Mouse (Mus musculus): ENCODE results near the gene Ttll11. TPM values are rescaled to one million over a fixed set of nuclear protein-coding genes. Genes with fewer than 3 reads are reported as not detected.

The Ttll11 gene
- polyA plus RNA-seq, 1 experiment = 0.46 TPM

DNA sequence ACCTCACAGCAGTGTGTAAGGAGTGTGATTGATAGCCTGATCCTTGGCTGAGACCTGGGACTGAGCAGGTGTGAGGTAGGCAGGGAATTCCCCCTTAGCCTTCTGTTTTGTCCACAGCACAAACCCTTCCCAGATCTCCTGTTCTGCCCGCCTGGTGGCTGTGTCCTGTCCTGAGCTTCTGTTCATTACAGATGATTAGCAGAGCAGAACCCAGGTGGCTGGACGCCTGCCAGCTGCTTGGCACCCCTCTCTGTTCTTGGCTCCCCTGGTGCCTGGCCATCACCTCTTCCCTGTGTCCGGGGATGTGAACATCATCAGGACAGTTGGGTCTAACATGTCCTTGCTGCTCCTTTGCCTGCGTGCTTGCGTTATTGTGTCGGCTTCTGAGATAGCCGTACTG lies 256.0 kb downstream of the Ttll11 start:
- DNase-seq = no peak
- Histone ChIP-seq H3K4me1 (replicated peaks; ENCODE audit: control insufficient read depth, insufficient read depth, low read length) (no peaks in the 10 kb centered on the region), H3K27me3 (ENCODE audit: control insufficient read depth, insufficient read depth, low read length) (no peaks in the 10 kb centered on the region), H3K27ac (ENCODE audit: control insufficient read depth, insufficient read depth, low read length) (no peak overlapping the region), H3K4me3 (ENCODE audit: control insufficient read depth, insufficient read depth, low read length) (no peak overlapping the region), H3K36me3 (ENCODE audit: control insufficient read depth, insufficient read depth, low read length) (no peaks in the 10 kb centered on the region)
- TF ChIP-seq POLR2A (IDR thresholded peaks at IDR 0.05; ENCODE audit: control insufficient read depth, extremely low read depth, insufficient read depth, low read length, poor library complexity) (no peak), CTCF (IDR thresholded peaks at IDR 0.05; ENCODE audit: borderline replicate concordance, control insufficient read depth, extremely low read depth, insufficient read depth, low read length, poor library complexity) (no peak)
- WGBS = 96% methylated on average over 7 of the region's 7 CpGs

DNA sequence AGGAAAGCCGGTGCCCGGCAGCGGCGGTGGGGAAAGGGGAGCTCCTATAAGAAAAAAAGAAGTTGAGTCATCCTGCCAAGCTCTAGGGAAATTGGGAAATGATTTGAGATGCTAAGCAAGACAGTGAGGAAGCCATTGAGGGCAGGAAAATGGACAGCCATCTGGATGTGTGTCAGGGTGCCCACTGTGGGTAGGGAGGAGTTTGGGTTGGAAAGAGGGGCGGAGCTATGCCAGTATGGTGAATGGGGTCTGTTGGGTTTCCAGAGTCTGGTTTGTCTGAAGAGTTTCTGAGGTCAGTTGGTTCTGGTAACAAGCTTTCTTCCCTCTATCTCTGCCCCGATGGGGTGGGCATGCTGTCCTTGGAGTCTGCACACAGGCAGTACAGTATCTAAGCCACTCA lies 256.4 kb downstream of the Ttll11 start:
- H3K27ac ChIP-seq (ENCODE audit: control insufficient read depth, insufficient read depth, low read length) = no peak overlapping the region
- 97% methylated on average over 6 of the region's 6 CpGs for WGBS
- no peaks in the 10 kb centered on the region for H3K36me3 ChIP-seq (ENCODE audit: control insufficient read depth, insufficient read depth, low read length)
- no peaks in the 10 kb centered on the region for H3K27me3 ChIP-seq (ENCODE audit: control insufficient read depth, insufficient read depth, low read length)
- DNase-seq = no peak
- H3K4me1 ChIP-seq (replicated peaks; ENCODE audit: control insufficient read depth, insufficient read depth, low read length) = no peaks in the 10 kb centered on the region
- no peak for TF ChIP-seq CTCF (IDR thresholded peaks at IDR 0.05; ENCODE audit: borderline replicate concordance, control insufficient read depth, extremely low read depth, insufficient read depth, low read length, poor library complexity)
- TF ChIP-seq POLR2A (IDR thresholded peaks at IDR 0.05; ENCODE audit: control insufficient read depth, extremely low read depth, insufficient read depth, low read length, poor library complexity) = no peak
- no peak overlapping the region for H3K4me3 ChIP-seq (ENCODE audit: control insufficient read depth, insufficient read depth, low read length)

DNA sequence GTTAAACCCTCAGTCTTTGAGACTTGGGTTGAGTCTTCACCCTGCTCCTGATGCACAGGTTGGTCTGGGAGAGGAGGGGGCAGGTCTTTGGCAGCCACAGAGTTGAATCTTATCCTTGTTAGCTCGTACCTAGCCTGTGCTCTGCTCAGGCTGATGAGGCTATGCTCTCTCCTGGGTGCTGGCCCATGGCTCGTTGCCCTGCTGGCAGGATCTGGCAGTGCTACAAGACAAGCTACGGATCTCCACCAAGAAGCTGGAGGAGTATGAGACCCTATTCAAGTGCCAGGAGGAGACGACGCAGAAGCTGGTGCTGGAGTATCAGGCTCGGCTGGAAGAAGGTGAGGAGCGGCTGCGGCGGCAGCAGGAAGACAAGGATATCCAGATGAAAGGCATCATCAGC lies 256.9 kb downstream of the Ttll11 start:
- Histone ChIP-seq H3K4me3 (ENCODE audit: control insufficient read depth, insufficient read depth, low read length) (no peak overlapping the region), H3K4me1 (replicated peaks; ENCODE audit: control insufficient read depth, insufficient read depth, low read length) (no peaks in the 10 kb centered on the region), H3K27me3 (ENCODE audit: control insufficient read depth, insufficient read depth, low read length) (no peaks in the 10 kb centered on the region), H3K36me3 (ENCODE audit: control insufficient read depth, insufficient read depth, low read length) (no peaks in the 10 kb centered on the region), H3K27ac (ENCODE audit: control insufficient read depth, insufficient read depth, low read length) (no peak overlapping the region)
- DNase-seq = no peak
- TF ChIP-seq CTCF (IDR thresholded peaks at IDR 0.05; ENCODE audit: borderline replicate concordance, control insufficient read depth, extremely low read depth, insufficient read depth, low read length, poor library complexity) (no peak), POLR2A (IDR thresholded peaks at IDR 0.05; ENCODE audit: control insufficient read depth, extremely low read depth, insufficient read depth, low read length, poor library complexity) (no peak)
- 97% methylated on average over 9 of the region's 9 CpGs for WGBS

DNA sequence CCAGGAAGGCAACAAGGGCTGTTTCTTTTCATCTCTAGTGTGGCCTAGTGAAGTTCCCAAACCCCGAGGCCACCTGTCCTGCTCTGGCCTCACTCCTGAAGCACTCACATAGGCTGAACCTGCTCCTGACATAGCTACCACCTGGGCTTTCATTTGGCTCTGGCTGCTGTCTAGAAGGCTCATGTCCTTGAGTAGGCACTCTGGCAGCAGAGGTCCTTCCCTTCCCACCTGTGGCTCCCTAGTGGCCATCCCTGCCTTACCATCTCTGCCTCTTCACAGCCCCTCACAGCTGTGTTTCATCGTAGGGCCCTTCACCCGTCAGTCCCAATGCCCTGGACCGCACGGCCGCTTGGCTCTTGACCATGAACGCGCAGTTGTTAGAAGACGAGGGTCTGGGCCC lies 258.8 kb downstream of the Ttll11 start:
- 93% methylated on average over 9 of the region's 9 CpGs for WGBS
- no peaks in the 10 kb centered on the region for H3K4me1 ChIP-seq (replicated peaks; ENCODE audit: control insufficient read depth, insufficient read depth, low read length)
- no peaks in the 10 kb centered on the region for H3K27me3 ChIP-seq (ENCODE audit: control insufficient read depth, insufficient read depth, low read length)
- DNase-seq = no peak
- no peaks in the 10 kb centered on the region for H3K36me3 ChIP-seq (ENCODE audit: control insufficient read depth, insufficient read depth, low read length)
- H3K4me3 ChIP-seq (ENCODE audit: control insufficient read depth, insufficient read depth, low read length) = no peak overlapping the region
- H3K27ac ChIP-seq (ENCODE audit: control insufficient read depth, insufficient read depth, low read length) = no peak overlapping the region
- no peak for TF ChIP-seq CTCF (IDR thresholded peaks at IDR 0.05; ENCODE audit: borderline replicate concordance, control insufficient read depth, extremely low read depth, insufficient read depth, low read length, poor library complexity)
- TF ChIP-seq POLR2A (IDR thresholded peaks at IDR 0.05; ENCODE audit: control insufficient read depth, extremely low read depth, insufficient read depth, low read length, poor library complexity) = no peak

DNA sequence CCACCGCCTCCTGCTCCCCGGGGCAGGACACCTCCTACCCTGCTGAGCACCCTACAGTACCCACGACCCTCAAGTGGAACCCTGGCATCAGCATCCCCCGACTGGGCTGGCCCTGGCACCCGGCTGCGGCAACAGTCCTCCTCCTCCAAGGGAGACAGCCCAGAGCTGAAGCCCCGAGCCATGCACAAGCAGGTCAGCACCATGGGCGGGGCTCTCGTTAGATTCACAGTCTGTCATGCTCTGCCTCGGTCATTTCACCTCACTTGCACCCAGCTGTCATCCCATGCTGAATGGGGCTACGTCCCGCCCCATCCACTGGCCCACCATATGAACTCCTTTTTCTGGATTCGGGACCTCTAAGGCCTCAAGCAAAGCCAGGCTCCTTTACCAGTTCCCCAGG lies 259.2 kb downstream of the Ttll11 start:
- H3K27ac ChIP-seq (ENCODE audit: control insufficient read depth, insufficient read depth, low read length) = no peak overlapping the region
- TF ChIP-seq POLR2A (IDR thresholded peaks at IDR 0.05; ENCODE audit: control insufficient read depth, extremely low read depth, insufficient read depth, low read length, poor library complexity) = no peak
- TF ChIP-seq CTCF (IDR thresholded peaks at IDR 0.05; ENCODE audit: borderline replicate concordance, control insufficient read depth, extremely low read depth, insufficient read depth, low read length, poor library complexity) = no peak
- H3K4me3 ChIP-seq (ENCODE audit: control insufficient read depth, insufficient read depth, low read length) = no peak overlapping the region
- no peaks in the 10 kb centered on the region for H3K27me3 ChIP-seq (ENCODE audit: control insufficient read depth, insufficient read depth, low read length)
- no peak for DNase-seq
- no peaks in the 10 kb centered on the region for H3K4me1 ChIP-seq (replicated peaks; ENCODE audit: control insufficient read depth, insufficient read depth, low read length)
- H3K36me3 ChIP-seq (ENCODE audit: control insufficient read depth, insufficient read depth, low read length) = no peaks in the 10 kb centered on the region
- 97% methylated on average over 13 of the region's 13 CpGs for WGBS

DNA sequence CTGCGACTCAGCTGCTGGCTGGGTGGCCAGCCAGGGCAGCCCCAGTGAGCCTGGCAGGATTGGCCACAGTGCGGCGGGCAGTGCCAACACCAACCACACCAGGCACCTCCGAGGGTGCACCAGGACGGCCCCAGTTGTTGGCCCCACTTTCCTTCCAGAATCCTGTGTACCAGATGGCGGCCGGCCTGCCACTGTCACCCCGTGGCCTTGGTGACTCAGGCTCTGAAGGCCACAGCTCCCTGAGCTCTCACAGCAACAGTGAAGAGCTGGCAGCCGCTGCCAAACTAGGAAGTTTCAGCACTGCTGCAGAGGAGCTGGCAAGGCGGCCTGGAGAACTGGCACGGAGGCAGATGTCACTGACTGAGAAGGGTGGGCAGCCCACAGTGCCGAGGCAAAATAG lies 259.6 kb downstream of the Ttll11 start:
- WGBS = 97% methylated on average over 12 of the region's 12 CpGs
- no peak for DNase-seq
- no peak for TF ChIP-seq POLR2A (IDR thresholded peaks at IDR 0.05; ENCODE audit: control insufficient read depth, extremely low read depth, insufficient read depth, low read length, poor library complexity)
- TF ChIP-seq CTCF (IDR thresholded peaks at IDR 0.05; ENCODE audit: borderline replicate concordance, control insufficient read depth, extremely low read depth, insufficient read depth, low read length, poor library complexity) = no peak
- Histone ChIP-seq H3K4me3 (ENCODE audit: control insufficient read depth, insufficient read depth, low read length) (no peak overlapping the region), H3K27ac (ENCODE audit: control insufficient read depth, insufficient read depth, low read length) (no peak overlapping the region), H3K36me3 (ENCODE audit: control insufficient read depth, insufficient read depth, low read length) (no peaks in the 10 kb centered on the region), H3K27me3 (ENCODE audit: control insufficient read depth, insufficient read depth, low read length) (no peaks in the 10 kb centered on the region), H3K4me1 (replicated peaks; ENCODE audit: control insufficient read depth, insufficient read depth, low read length) (no peaks in the 10 kb centered on the region)
